Mouse (Mus musculus) liver, embryonic 14.5 days (tissue): ENCODE data around the gene Kctd7.

Source experiments
- CTCF ChIP-seq: IDR thresholded peaks from 2 replicates; pipeline ENCODE4 v1.5.1; 2016; ENCODE audit warnings: antibody characterized with exemption, low read depth, control low read depth
- EP300 ChIP-seq: IDR thresholded peaks from 2 replicates; pipeline ENCODE4 v1.6.1; 2016; ENCODE audit warnings: antibody characterized with exemption, low read depth

- TF ChIP-seq CTCF = no peak
- no peak for TF ChIP-seq EP300
These were observed 28.4 kb downstream of the Kctd7 start for GRCm38 (mm10) chr5:130173012-130173411.
